Mouse (Mus musculus) A20 (cell line): ENCODE data around the gene Fam198a.

Source experiments
- DNase-seq: peaks from one replicate; pipeline ENCODE4 v3.0.0-alpha.2; 2011; ENCODE audit warnings: low read depth, low spot score

Fam198a gene

GRCm38 (mm10) chr9:121925959-121926358 is 24.8 kb upstream of the Fam198a start:
- no peak for DNase-seq

- peak; percentile 86 for DNase-seq
Observed at GRCm38 (mm10) chr9:121926634-121927405, 24.0 kb upstream of the Fam198a start.

GRCm38 (mm10) chr9:121927721-121928120 is 23.1 kb upstream of the Fam198a start:
- DNase-seq, result peak; percentile 55

GRCm38 (mm10) chr9:121928498-121928897 is 22.3 kb upstream of the Fam198a start:
- peak; percentile 92 for DNase-seq

GRCm38 (mm10) chr9:121934856-121935255 is 15.9 kb upstream of the Fam198a start:
- DNase-seq, result no peak

GRCm38 (mm10) chr9:121936952-121937351 is 13.8 kb upstream of the Fam198a start:
- no peak for DNase-seq

- DNase-seq, result peak; percentile 35
Observed at GRCm38 (mm10) chr9:121937451-121937864, 13.3 kb upstream of the Fam198a start.

- DNase-seq, result peak; percentile 59
Observed at GRCm38 (mm10) chr9:121937944-121938355, 12.8 kb upstream of the Fam198a start.

- DNase-seq, result peak; percentile 88
Observed at GRCm38 (mm10) chr9:121943005-121943404, 7.8 kb upstream of the Fam198a start.

- DNase-seq, result peak; percentile 45
Observed at GRCm38 (mm10) chr9:121943628-121944027, 7.2 kb upstream of the Fam198a start.

GRCm38 (mm10) chr9:121947784-121948183 is 3.0 kb upstream of the Fam198a start:
- peak; percentile 41 for DNase-seq

GRCm38 (mm10) chr9:121948431-121948830 is 2.4 kb upstream of the Fam198a start:
- no peak for DNase-seq

GRCm38 (mm10) chr9:121951114-121951423 is 281 bp downstream of the Fam198a start:
- DNase-seq, result no peak

- no peak for DNase-seq
Observed at GRCm38 (mm10) chr9:121952596-121952995, 1.8 kb downstream of the Fam198a start.

- DNase-seq, result no peak
Observed at GRCm38 (mm10) chr9:121959966-121960635, 9.3 kb downstream of the Fam198a start.

- no peak for DNase-seq
Observed at GRCm38 (mm10) chr9:121964941-121965340, 14.2 kb downstream of the Fam198a start.

GRCm38 (mm10) chr9:121968258-121968657 is 17.5 kb downstream of the Fam198a start:
- DNase-seq, result no peak

- DNase-seq, result no peak
Observed at GRCm38 (mm10) chr9:121969841-121970381, 19.1 kb downstream of the Fam198a start.

GRCm38 (mm10) chr9:121973207-121973606 is 22.4 kb downstream of the Fam198a start:
- no peak for DNase-seq

GRCm38 (mm10) chr9:121974141-121974986 is 23.6 kb downstream of the Fam198a start:
- DNase-seq, result no peak

GRCm38 (mm10) chr9:121975321-121975720 is 24.5 kb downstream of the Fam198a start:
- no peak for DNase-seq

- DNase-seq, result no peak
Observed at GRCm38 (mm10) chr9:121981046-121981445, 30.3 kb downstream of the Fam198a start.
